Mouse (Mus musculus) liver, adult 2 months (tissue): ENCODE measurements around the gene Kcnq5.

Source experiments
- CTCF ChIP-seq: fragments of 200-500 bp; IDR thresholded peaks from 2 replicates; pipeline ENCODE4 v1.5.1; 2011; ENCODE audit warnings: low read depth, low read length, control low read depth
- POLR2A ChIP-seq: fragments of 200-500 bp; IDR thresholded peaks from 2 replicates; pipeline ENCODE4 v1.6.1; 2011; ENCODE audit warnings: low read length, control low read depth; ENCODE audit not compliant: insufficient read depth; ENCODE audit errors: extremely low read depth

GRCm38 (mm10) chr1:21436753-21437152 is 525.0 kb downstream of the Kcnq5 start:
- TF ChIP-seq CTCF (no peak), POLR2A (no peak)
